Mouse (Mus musculus) MEL (cell line): ENCODE measurements around the gene Abcc5. TPM values are rescaled to one million over a fixed set of nuclear protein-coding genes. Genes with fewer than 3 reads are reported as not detected.

ENCODE experiments used
- DNase-seq: peaks from one replicate; pipeline ENCODE4 v3.0.0; 2011; ENCODE audit warnings: low read depth, low spot score
- H3K27ac ChIP-seq: 2 replicates; pipeline ENCODE4 v1.5.1; 2012; ENCODE audit warnings: low read depth, mild to moderate bottlenecking, control low read depth, low read length, moderate library complexity; ENCODE audit not compliant: control insufficient read depth
- H3K27me3 ChIP-seq, 2 experiments: fragments of 150-350 bp in 1 of 2; sonication (generic) in 1 of 2; 2 replicates each; pipeline ENCODE4 v1.6.1; 2012; ENCODE audit warnings: low read length in 2 of 2, mild to moderate bottlenecking in 2 of 2, improper control_type of control experiment in 1 of 2, moderate library complexity in 1 of 2; ENCODE audit not compliant: insufficient read depth in 2 of 2, control insufficient read depth in 1 of 2
- H3K36me3 ChIP-seq, 2 experiments: 2 replicates each; pipeline ENCODE4 v1.6.1; 2012 to 2014; ENCODE audit warnings: low read length in 2 of 2, improper control_type of control experiment in 1 of 2, inconsistent platforms in 1 of 2, mild to moderate bottlenecking in 1 of 2; ENCODE audit not compliant: insufficient read depth in 2 of 2, control insufficient read depth in 1 of 2
- H3K4me1 ChIP-seq, 2 experiments: fragments of 150-350 bp in 1 of 2; sonication (generic) in 1 of 2; 2 replicates each; pipeline ENCODE4 v1.6.1; 2012; ENCODE audit warnings: low read length in 2 of 2, improper control_type of control experiment in 1 of 2, mild to moderate bottlenecking in 1 of 2; ENCODE audit not compliant: insufficient read depth in 2 of 2, control insufficient read depth in 1 of 2
- H3K4me3 ChIP-seq, 2 experiments: fragments of 150-350 bp in 1 of 2; sonication (generic) in 1 of 2; 2 replicates each; pipeline ENCODE4 v1.5.1; 2012; ENCODE audit warnings: low read depth in 2 of 2, low read length in 2 of 2, mild to moderate bottlenecking in 2 of 2, moderate library complexity in 2 of 2, control low read depth in 1 of 2, improper control_type of control experiment in 1 of 2; ENCODE audit not compliant: control insufficient read depth in 1 of 2, insufficient read depth in 1 of 2
- H3K79me2 ChIP-seq: 2 replicates; pipeline ENCODE4 v1.6.1; 2012; ENCODE audit warnings: mild to moderate bottlenecking, low read length, moderate library complexity; ENCODE audit not compliant: control insufficient read depth, poor library complexity, insufficient read depth
- H3K9ac ChIP-seq: 2 replicates; pipeline ENCODE4 v1.6.1; 2012; ENCODE audit warnings: low read depth, mild to moderate bottlenecking, control low read depth, low read length, moderate library complexity; ENCODE audit not compliant: control insufficient read depth, poor library complexity, severe bottlenecking
- H3K9me3 ChIP-seq: fragments of 150-350 bp; sonication (generic); replicated peaks from 2 replicates; pipeline ENCODE4 v1.6.1; 2012; ENCODE audit warnings: mild to moderate bottlenecking, low read length, improper control_type of control experiment, moderate library complexity; ENCODE audit not compliant: insufficient read depth
- BHLHE40 ChIP-seq: IDR thresholded peaks from 2 replicates; pipeline ENCODE4 v1.6.1; 2012; ENCODE audit warnings: low read depth, mild to moderate bottlenecking, inconsistent platforms, low read length, improper control_type of control experiment, borderline replicate concordance
- CHD1 ChIP-seq: IDR thresholded peaks from 2 replicates; pipeline ENCODE4 v1.6.1; 2012; ENCODE audit warnings: low read depth, mild to moderate bottlenecking, inconsistent platforms, low read length, improper control_type of control experiment
- CHD2 ChIP-seq: IDR thresholded peaks from 2 replicates; pipeline ENCODE4 v1.6.1; 2011; ENCODE audit warnings: low read length, improper control_type of control experiment
- E2F4 ChIP-seq: IDR thresholded peaks from 2 replicates; pipeline ENCODE4 v1.6.1; 2011; ENCODE audit warnings: low read depth, low read length, improper control_type of control experiment, borderline replicate concordance
- ELF1 ChIP-seq: IDR thresholded peaks from 2 replicates; pipeline ENCODE4 v1.6.1; 2014; ENCODE audit warnings: low read depth, mild to moderate bottlenecking, inconsistent platforms, low read length, improper control_type of control experiment, moderate library complexity
- EP300 ChIP-seq, 2 experiments: IDR thresholded peaks; 2 replicates each; pipeline ENCODE4 v1.6.1; 2011; ENCODE audit warnings: improper control_type of control experiment in 2 of 2, low read length in 2 of 2, low read depth in 1 of 2, mild to moderate bottlenecking in 1 of 2
- ETS1 ChIP-seq: IDR thresholded peaks from 2 replicates; pipeline ENCODE4 v1.6.1; 2012; ENCODE audit warnings: low read depth, mild to moderate bottlenecking, inconsistent platforms, low read length, improper control_type of control experiment, moderate library complexity
- GABPA ChIP-seq: IDR thresholded peaks from 2 replicates; pipeline ENCODE4 v1.6.1; 2012; ENCODE audit warnings: low read depth, mild to moderate bottlenecking, inconsistent platforms, low read length, improper control_type of control experiment, moderate library complexity
- GATA1 ChIP-seq: IDR thresholded peaks from 2 replicates; pipeline ENCODE4 v1.6.1; 2011; ENCODE audit warnings: low read depth, low read length, improper control_type of control experiment
- KAT2A ChIP-seq: conservative IDR thresholded peaks from 2 replicates; pipeline ENCODE4 v1.6.1; 2012; ENCODE audit warnings: low read depth, low read length, improper control_type of control experiment, inconsistent platforms
- MAFK ChIP-seq: IDR thresholded peaks from 2 replicates; pipeline ENCODE4 v1.6.1; 2011; ENCODE audit warnings: low read depth, mild to moderate bottlenecking, low read length, improper control_type of control experiment, borderline replicate concordance
- MAX ChIP-seq: IDR thresholded peaks from 2 replicates; pipeline ENCODE4 v1.6.1; 2011; ENCODE audit warnings: low read length, improper control_type of control experiment
- MEF2A ChIP-seq: IDR thresholded peaks from 2 replicates; pipeline ENCODE4 v1.6.1; 2014; ENCODE audit warnings: low read depth, mild to moderate bottlenecking, inconsistent platforms, low read length, improper control_type of control experiment; ENCODE audit not compliant: poor library complexity, insufficient replicate concordance, severe bottlenecking; ENCODE audit errors: extremely low read depth
- MXI1 ChIP-seq: IDR thresholded peaks from 2 replicates; pipeline ENCODE4 v1.6.1; 2011; ENCODE audit warnings: mild to moderate bottlenecking, low read depth, low read length, improper control_type of control experiment
- MYC ChIP-seq: IDR thresholded peaks from 2 replicates; pipeline ENCODE4 v1.6.1; 2011; ENCODE audit warnings: low read depth, mild to moderate bottlenecking, low read length, improper control_type of control experiment, moderate library complexity
- POLR2A ChIP-seq, 2 experiments: IDR thresholded peaks; 2 replicates each; pipeline ENCODE4 v1.6.1; 2011 to 2012; ENCODE audit warnings: low read length in 2 of 2, mild to moderate bottlenecking in 2 of 2, control low read depth in 1 of 2, improper control_type of control experiment in 1 of 2, low read depth in 1 of 2, moderate library complexity in 1 of 2; ENCODE audit not compliant: control insufficient read depth in 1 of 2, insufficient read depth in 1 of 2, poor library complexity in 1 of 2
- POLR2AphosphoS5 ChIP-seq: IDR thresholded peaks from 2 replicates; pipeline ENCODE4 v1.6.1; 2012; ENCODE audit warnings: low read depth, borderline replicate concordance, mild to moderate bottlenecking, inconsistent platforms, low read length, moderate library complexity, mixed read lengths
- RAD21 ChIP-seq: IDR thresholded peaks from 2 replicates; pipeline ENCODE4 v1.6.1; 2011; ENCODE audit warnings: mild to moderate bottlenecking, low read depth, low read length, improper control_type of control experiment
- RCOR1 ChIP-seq: IDR thresholded peaks from 2 replicates; pipeline ENCODE4 v1.6.1; 2012; ENCODE audit warnings: low read depth, mild to moderate bottlenecking, inconsistent platforms, low read length, improper control_type of control experiment
- TAL1 ChIP-seq: IDR thresholded peaks from 2 replicates; pipeline ENCODE4 v1.6.1; 2012; ENCODE audit warnings: mild to moderate bottlenecking, inconsistent platforms, low read length, moderate library complexity, mixed read lengths
- TBP ChIP-seq: IDR thresholded peaks from 2 replicates; pipeline ENCODE4 v1.8.0; 2011; ENCODE audit warnings: low read depth, low read length, improper control_type of control experiment
- TCF12 ChIP-seq: IDR thresholded peaks from 2 replicates; pipeline ENCODE4 v1.6.1; 2014; ENCODE audit warnings: low read depth, mild to moderate bottlenecking, inconsistent platforms, low read length, improper control_type of control experiment, moderate library complexity
- UBTF ChIP-seq: IDR thresholded peaks from 2 replicates; pipeline ENCODE4 v1.6.1; 2012; ENCODE audit warnings: low read depth, mild to moderate bottlenecking, inconsistent platforms, low read length, improper control_type of control experiment, moderate library complexity, borderline replicate concordance; ENCODE audit not compliant: insufficient read depth
- USF2 ChIP-seq, 2 experiments: IDR thresholded peaks; 2 replicates each; pipeline ENCODE4 v1.6.1; 2011 to 2012; ENCODE audit warnings: improper control_type of control experiment in 2 of 2, low read length in 2 of 2, borderline replicate concordance in 1 of 2, inconsistent platforms in 1 of 2, low read depth in 1 of 2, mild to moderate bottlenecking in 1 of 2; ENCODE audit not compliant: insufficient read depth in 1 of 2
- ZKSCAN1 ChIP-seq: IDR thresholded peaks from 2 replicates; pipeline ENCODE4 v1.6.1; 2012; ENCODE audit warnings: low read depth, mild to moderate bottlenecking, inconsistent platforms, low read length, improper control_type of control experiment, moderate library complexity
- ZMIZ1 ChIP-seq: IDR thresholded peaks from 2 replicates; pipeline ENCODE4 v1.6.1; 2012; ENCODE audit warnings: low read depth, mild to moderate bottlenecking, inconsistent platforms, low read length, improper control_type of control experiment, moderate library complexity
- polyA plus RNA-seq, 2 experiments: library from polyadenylated mRNA; stranded (reverse) in 1 of 2; unstranded in 1 of 2; fragments of >175 nt in 1 of 2; fragments of >200 nt in 1 of 2; gene quantifications; 2 replicates each; pipeline versions ENCODE4 v1.2.1 to v1.2.4; 2012; ENCODE audit warnings: low replicate concordance in 2 of 2, low read depth in 1 of 2; ENCODE audit not compliant: insufficient read length in 2 of 2, insufficient read depth in 1 of 2, missing spikeins in 1 of 2
- total RNA-seq: library from RNA; depleted of rRNA; stranded (reverse); fragments of 300-350 nt; gene quantifications from 2 replicates; pipeline ENCODE4 v1.2.3, GENCODE M21; 2012

Gene Abcc5
- total and polyA plus RNA-seq, 3 experiments = 17.6 to 31.7 TPM; not detected in 1

GRCm38 (mm10) chr16:20438673-20439415, 12.7 kb upstream of the Abcc5 start:
- no peak overlapping the region for H3K9ac ChIP-seq
- no peak overlapping the region for H3K4me3 ChIP-seq
- H3K9me3 ChIP-seq = no peaks in the 10 kb centered on the region
- TF ChIP-seq USF2 (IDR thresholded peaks at IDR 0.05; ENCODE audit: borderline replicate concordance in 1 of 2, insufficient read depth in 1 of 2, low read depth in 1 of 2, low read length in 2 of 2) (no peak), ELF1 (no peak), RCOR1 (peak; percentile 35; the same call in 1 of the 2 replicates), KAT2A (no peak), EP300 (IDR thresholded peaks at IDR 0.05; ENCODE audit: low read depth in 1 of 2, low read length in 2 of 2) (peak; percentile 57 to 65), MEF2A (no peak), POLR2AphosphoS5 (no peak), MYC (no peak), E2F4 (no peak), TBP (no peak), BHLHE40 (no peak), ZKSCAN1 (no peak), POLR2A (IDR thresholded peaks at IDR 0.05; ENCODE audit: control insufficient read depth in 1 of 2, insufficient read depth in 1 of 2, low read depth in 1 of 2, low read length in 2 of 2, poor library complexity in 1 of 2) (no peak), ETS1 (peak; percentile 58), ZMIZ1 (no peak), GATA1 (peak; percentile 69), GABPA (no peak), CHD2 (no peak), CHD1 (no peak), UBTF (no peak), TCF12 (peak; percentile 57), MAFK (no peak), TAL1 (no peak), MXI1 (no peak), MAX (no peak), RAD21 (no peak)
- H3K27ac ChIP-seq = no peak overlapping the region
- DNase-seq = peak; percentile 39
- H3K79me2 ChIP-seq = no peaks in the 10 kb centered on the region
- H3K4me1 ChIP-seq = no peaks in the 10 kb centered on the region
- no peaks in the 10 kb centered on the region for H3K36me3 ChIP-seq
- H3K27me3 ChIP-seq = no peaks in the 10 kb centered on the region
